Mouse (Mus musculus) frontal cortex, postnatal 14 days (tissue): ENCODE measurements around the gene Tbc1d1.
"Not testable (repeated sequence)": the region's sequence is repeated elsewhere in the genome, so short reads cannot be mapped to it uniquely, and the experiment has no call there.

ENCODE experiments used
- DNase-seq, 2 experiments: peaks; one replicate each; pipeline ENCODE4 v3.0.0; 2022; ENCODE audit warnings: low spot score in 2 of 2

Tbc1d1 gene

GRCm38 (mm10) chr5:64351968-64352367, 195.9 kb downstream of the Tbc1d1 start:
- DNase-seq: no peak

- no peak for DNase-seq
These were observed 202.8 kb downstream of the Tbc1d1 start for GRCm38 (mm10) chr5:64358639-64359584.

DNA sequence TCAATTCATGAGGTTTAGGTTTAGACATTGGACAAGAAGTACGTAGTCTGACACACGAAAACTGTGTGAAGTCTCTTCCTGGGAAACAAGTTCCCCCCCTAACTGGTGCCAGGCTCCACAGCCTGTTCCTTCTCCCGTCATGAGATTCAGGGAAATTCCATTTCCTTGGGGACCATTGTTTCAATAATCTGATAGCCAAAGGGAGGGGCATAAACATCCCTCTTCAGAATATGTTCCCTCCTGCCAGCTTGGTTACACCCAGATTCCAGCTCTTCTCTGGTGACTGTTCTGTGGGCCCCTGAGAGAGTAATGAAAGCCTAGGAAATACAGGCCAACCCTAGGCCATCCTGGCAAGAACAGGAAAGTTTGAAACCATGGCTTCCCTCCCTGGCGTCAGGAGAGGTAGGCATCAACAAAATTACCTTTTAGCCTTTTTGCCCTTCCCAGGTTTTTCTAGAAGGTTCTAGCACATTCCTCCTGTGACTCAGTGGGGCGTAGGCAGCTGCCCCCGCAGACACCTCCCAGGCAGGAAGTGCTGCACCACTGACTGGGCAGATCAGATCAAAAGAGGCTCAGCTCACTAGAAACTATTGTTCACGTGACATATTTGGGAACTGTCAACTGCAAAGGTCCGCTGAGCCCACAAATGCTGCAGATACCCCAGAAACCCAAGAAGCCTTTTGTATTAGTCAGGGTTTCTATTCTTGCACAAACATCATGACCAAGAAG, 204.2 kb downstream of the Tbc1d1 start:
- DNase-seq: no peak

GRCm38 (mm10) chr5:64360876-64361268, 204.8 kb downstream of the Tbc1d1 start:
- DNase-seq: not testable (repeated sequence)

DNA sequence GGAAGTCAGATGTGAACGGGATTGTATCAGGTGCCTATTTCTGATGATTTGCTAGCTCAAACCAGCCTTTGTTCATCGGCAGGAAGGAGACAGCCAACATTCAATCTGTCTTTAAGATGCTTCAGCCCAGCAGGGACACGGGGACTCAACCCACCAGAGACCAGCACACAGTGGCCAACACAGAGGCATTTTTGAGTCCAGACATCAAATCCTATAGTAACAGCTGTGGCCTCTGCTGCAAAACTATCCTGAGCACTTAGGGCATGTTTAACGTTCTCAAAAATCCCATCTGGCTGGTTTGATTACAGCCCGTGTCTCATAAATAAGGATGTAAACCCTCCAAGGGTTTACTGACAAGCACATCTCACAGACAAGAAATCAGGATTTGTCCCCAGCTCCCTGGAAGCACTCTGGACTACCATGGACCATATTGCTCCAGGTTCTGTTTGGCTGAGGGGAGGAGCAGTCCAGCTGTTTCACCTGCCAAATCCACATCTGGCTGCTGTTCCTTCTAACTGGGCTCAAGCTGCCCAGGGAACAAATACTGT, 207.8 kb downstream of the Tbc1d1 start:
- DNase-seq: no peak

GRCm38 (mm10) chr5:64364432-64365125, 208.5 kb downstream of the Tbc1d1 start:
- no peak for DNase-seq

GRCm38 (mm10) chr5:64365187-64366066, 209.3 kb downstream of the Tbc1d1 start:
- DNase-seq: no peak

GRCm38 (mm10) chr5:64366113-64366512, 210.0 kb downstream of the Tbc1d1 start:
- DNase-seq: no peak

- peak; percentile 47 to 53 for DNase-seq
These were observed 211.3 kb downstream of the Tbc1d1 start for GRCm38 (mm10) chr5:64367426-64367825.

- DNase-seq: no peak
These were observed 215.3 kb downstream of the Tbc1d1 start for GRCm38 (mm10) chr5:64371331-64371831.

- DNase-seq: no peak
These were observed 216.3 kb downstream of the Tbc1d1 start for GRCm38 (mm10) chr5:64372292-64372961.

GRCm38 (mm10) chr5:64373695-64374094, 217.6 kb downstream of the Tbc1d1 start:
- no peak for DNase-seq

GRCm38 (mm10) chr5:64375851-64376250, 219.7 kb downstream of the Tbc1d1 start:
- DNase-seq: no peak

- DNase-seq: no peak
These were observed 220.4 kb downstream of the Tbc1d1 start for GRCm38 (mm10) chr5:64376466-64376865.

- no peak for DNase-seq
These were observed 221.6 kb downstream of the Tbc1d1 start for GRCm38 (mm10) chr5:64377705-64378104.

DNA sequence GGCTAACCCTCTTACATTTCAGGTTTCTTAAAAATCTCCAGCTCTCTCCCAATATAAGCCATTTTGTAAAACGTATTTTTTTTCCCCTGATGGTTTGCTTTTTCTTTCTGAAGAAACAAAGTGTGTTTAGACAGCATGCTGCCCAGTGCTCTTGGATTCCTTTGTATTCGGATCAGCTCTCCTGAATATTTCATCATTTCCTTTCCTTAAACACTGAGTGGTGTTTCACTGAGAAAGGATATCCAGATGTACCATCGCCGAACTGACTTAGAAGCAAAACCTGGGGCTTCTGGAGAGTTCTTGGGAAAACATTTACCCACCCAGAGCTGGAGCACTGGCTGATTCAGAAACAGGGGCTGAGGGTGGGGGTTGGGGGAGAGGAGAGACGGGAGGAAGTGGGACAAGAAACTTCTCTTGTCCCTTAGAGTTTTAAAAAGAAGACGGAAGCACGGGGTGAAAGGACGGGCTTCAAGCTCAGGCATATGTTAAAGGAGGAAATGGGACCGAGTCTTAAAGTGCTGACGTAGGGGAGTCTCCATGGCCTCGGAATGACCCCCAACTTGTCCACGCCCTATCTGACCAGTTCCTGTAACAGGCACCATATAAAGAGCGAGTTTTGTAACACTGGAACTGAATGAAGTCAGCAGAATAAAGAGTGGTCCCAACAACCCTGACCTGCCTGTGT, 222.6 kb downstream of the Tbc1d1 start:
- DNase-seq: no peak

DNA sequence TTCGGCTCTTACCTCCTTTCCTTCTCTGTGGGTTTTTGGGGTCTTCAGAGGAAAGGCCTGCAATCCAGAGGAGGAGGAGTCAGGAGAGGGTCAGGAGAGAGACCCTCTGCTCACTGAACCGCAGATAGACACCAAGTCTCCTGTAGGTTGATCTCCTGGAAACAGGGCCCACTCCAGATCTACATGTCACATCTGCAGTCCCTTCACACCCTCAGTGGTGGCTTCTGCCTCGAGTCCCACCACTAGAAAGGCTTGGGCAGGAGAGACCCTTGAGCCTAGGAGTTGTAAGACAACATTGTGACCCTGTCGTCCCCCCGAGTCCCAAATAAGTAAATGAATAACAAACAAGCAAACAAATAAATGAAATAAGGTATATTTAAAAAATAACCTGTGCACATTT, 223.7 kb downstream of the Tbc1d1 start:
- DNase-seq: no peak

DNA sequence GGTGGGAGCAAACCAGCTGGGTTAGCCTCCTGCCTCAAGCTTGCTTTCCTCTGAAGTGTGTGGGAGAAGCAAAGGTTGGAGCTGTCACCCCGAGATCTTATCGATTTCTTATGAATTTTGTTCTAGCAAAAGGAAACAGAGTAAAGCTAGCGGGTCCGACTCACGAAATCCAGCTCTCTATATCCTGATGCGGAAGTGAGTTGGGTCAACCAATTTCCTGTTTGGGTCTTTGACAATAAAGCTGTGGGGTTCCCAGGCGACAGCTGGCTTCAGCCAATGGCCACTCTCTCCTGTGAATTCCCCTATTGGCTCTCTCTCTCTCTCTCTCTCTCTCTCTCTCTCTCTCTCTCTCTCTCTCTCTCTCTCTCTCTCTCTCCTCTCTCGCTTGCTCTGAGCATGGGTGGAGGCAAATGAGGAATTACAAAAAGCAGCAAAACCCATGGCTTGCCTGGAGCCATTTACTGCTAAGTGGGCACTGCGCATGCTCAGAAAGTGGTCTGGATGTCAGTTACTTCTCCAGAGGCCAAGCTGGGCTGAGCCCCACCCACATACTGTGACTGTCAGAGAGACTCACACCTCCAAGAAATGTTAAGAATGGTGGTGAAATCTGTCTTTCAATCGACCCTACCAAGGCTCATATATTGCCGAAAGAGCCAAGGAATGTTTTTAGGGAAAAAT, 224.7 kb downstream of the Tbc1d1 start:
- no peak for DNase-seq

GRCm38 (mm10) chr5:64381538-64381937, 225.4 kb downstream of the Tbc1d1 start:
- no peak for DNase-seq
